Mouse (Mus musculus) heart, postnatal 10 days (tissue): ENCODE measurements around the gene Clec12b. TPM values are rescaled to one million over a fixed set of nuclear protein-coding genes. Genes with fewer than 3 reads are reported as not detected.
"Not testable (repeated sequence)": the region's sequence is repeated elsewhere in the genome, so short reads cannot be mapped to it uniquely, and the experiment has no call there.

ENCODE experiments used
- DNase-seq, 2 experiments: peaks; one replicate each; pipeline ENCODE4 v3.0.0; 2021
- intact Hi-C: fragments of 180-260 bp; cut with DNase I; formaldehyde crosslinking; loops from one replicate; pipeline ENCODE4 v1.15.1; 2025
- total RNA-seq, 2 experiments: library from RNA; stranded (reverse); gene quantifications; 2 replicates each; pipeline ENCODE4 v1.2.3; 2021

Clec12b gene
- total RNA-seq, 2 experiments from 2014 or later, result not detected

DNA sequence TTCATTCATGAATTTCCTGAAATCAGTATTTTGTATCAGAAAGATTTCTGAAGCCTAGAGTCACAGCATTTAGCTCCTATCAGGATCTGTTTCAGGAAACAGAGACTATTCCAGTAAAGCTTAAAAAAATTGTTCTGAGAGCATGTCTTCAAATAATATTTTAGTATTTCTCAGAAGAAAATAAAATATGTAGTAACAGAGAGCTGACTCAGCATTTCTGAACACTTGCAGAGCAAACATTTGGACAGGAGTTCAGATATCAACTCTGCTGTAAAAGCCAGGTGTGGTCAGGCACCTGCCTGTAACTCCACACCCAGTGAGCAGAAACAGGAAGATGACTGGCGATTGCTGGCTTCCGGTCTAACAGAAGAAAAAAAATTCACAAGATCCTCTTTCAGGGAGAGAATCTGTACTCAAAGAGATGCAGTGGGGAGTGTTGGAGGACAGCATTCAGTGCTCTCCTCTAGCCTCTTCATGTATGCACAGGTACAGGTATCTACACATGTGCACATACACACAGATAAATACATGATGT is 10.7 kb downstream of the Clec12b start:
- no peak for DNase-seq
- intact Hi-C loops, result no loop called here

DNA sequence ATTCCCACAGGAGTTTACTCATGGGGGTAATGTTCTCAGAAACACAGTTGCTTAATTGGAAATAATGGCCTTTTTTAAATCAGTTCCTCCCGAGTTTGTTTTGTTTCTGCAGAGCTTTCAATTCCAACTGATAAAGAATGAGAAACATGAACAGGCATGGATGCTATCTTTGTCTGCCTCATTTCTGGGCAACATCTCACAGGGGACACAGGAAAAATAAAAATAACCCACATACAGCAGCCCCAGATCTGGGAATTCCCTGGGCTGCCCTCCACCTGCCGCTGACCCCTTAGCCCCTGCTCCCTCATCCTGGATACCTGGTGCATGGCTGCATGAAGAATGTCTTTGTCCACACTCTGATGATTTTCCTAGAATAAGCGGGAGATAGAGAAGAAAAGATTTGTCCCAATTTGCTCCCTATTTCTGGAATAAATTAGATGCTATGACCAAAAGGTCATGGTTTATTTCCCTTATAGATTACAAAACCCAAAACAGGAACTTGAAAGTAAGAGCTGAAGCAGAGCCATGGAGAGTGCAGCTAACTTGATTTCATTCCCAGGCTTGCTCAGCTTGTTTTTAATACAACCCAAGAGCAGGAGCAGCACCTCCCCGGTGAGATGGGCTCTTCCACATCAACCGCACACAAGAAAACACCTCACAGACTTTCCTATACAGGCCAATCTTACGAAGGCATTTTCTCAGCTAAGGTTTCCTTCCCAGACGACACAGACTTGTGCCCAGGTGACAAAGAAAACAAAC is 16.1 kb downstream of the Clec12b start:
- no peak for DNase-seq
- intact Hi-C loops, result loop anchor here (5.0 kb wide), 1 partner anchor 37 kb away; the partner anchor contains the start of gene 4922502D21Rik

DNA sequence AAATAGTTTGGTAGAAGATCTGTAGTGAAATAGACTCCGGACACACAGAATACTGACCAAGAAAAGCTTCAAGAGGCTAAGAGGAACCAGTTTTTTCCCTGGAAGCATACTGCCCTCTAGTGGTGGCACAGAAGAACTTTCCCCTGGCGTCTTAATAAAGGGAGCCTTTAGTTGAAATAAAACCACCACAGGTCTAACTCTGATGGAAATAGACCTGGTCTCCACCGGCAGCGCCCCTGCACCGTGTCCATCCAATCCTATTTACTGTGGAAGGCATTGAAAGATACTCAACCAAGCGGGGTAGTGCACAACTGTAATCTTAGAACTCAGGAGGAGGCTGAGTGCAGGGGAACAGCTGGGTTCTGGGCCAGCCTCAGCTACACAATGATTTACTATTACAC is 19.7 kb downstream of the Clec12b start:
- intact Hi-C loops, result loop anchor here (2.0 to 5.0 kb wide), 2 partner anchors 34 to 511 kb away; partner anchors contain the start of gene 4922502D21Rik
- peak; percentile 55 to 73 for DNase-seq

DNA sequence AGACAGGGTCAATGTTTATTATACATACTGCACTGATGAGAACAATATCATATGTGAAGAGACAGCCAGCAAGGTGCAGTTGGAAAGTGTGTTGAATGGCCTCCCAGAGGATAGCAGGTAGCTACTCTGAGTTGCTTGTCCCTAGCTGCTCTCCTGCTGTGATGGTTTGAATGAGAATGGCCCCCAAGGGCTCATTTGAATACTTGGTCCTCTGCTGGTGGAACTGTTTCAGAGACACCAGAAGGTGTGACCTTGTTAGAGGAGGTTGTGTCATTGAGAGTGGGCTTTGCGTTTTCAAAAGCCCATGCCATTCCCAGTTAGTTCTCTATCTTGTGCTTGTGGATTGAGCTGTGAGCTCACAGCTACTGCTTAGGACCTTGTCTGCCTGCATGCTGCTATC is 21.7 kb downstream of the Clec12b start:
- no peak for DNase-seq
- intact Hi-C loops, result loop anchor here (1.0 to 5.0 kb wide), 2 partner anchors 101 to 277 kb away; no protein-coding TSS in a partner anchor

DNA sequence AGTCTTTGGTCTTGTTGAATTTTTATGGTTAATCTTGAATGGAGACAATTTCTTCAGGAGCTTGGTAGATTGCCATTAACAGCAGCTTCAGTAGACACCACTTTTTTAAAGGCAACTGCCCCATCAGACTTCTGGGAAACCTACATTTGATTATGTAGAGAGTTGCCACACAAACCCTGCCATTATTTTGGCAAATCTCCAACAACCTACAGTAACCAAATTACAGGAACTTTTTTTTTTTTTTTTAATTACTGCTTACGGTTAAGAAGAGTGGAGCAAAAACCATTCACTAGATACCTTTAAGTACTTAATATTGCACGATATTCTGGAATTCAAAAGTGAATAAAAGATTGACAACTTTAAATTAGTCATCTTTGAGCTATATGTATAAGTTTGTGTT is 26.2 kb downstream of the Clec12b start:
- intact Hi-C loops, result no loop called here
- no peak for DNase-seq

DNA sequence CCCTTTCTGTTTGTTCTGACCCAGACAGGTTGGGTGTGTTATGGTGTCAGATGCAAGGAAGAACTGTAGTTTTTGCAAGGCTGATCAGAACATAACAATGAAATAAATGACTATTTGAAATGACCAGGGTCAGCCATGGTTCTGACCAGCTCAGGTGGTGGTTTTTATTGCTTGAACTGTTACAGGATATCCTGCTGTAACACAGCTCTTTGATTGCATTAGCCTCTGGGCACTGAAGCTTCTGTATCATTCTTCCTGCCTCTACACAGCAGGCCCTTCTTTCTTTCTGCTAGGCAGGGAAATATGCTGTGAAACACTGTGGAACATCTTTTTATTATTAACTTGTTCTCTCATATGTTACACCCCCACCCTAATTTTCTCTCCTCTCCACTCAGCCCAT is 29.2 kb downstream of the Clec12b start:
- no peak for DNase-seq
- intact Hi-C loops, result no loop called here

DNA sequence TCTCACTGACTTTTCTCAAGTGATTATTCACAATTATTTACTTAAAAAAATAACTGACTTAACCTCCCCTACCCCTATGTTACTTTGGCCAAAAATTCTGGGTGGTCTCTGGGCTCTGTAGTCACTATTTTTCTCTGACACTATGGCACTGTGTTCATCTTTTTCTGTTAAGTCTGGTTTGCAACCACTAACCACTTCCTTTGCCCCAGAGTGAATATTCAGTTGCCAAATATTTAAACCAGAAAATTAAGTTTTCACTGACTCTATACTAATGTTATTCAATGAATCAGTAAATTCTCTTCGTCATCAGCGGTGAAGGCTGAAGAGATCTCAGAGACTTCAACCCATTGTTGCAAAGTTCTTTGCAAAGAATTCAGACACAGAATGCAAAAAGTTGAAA is 29.9 kb downstream of the Clec12b start:
- intact Hi-C loops, result no loop called here
- DNase-seq, result no peak

DNA sequence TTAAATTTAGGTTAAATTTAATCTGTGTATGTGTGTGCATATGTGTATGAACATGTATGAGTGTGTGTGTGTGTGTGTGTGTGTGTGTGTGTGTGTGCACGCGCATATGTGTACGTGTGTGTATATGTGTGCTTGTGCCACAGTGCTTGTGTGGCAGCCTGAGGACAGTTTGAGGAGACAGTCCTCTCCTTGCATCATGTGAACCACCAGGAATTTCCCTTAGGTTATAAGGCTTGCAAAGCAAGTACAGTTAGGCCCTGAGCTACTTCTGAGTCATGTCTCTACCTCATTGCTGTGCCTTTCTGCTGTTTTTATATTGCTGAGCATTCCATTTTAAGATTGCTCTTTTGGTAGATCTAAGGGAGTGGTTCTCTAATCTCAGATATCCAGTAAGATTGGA is 34.6 kb downstream of the Clec12b start:
- intact Hi-C loops, result no loop called here
- no peak for DNase-seq

DNA sequence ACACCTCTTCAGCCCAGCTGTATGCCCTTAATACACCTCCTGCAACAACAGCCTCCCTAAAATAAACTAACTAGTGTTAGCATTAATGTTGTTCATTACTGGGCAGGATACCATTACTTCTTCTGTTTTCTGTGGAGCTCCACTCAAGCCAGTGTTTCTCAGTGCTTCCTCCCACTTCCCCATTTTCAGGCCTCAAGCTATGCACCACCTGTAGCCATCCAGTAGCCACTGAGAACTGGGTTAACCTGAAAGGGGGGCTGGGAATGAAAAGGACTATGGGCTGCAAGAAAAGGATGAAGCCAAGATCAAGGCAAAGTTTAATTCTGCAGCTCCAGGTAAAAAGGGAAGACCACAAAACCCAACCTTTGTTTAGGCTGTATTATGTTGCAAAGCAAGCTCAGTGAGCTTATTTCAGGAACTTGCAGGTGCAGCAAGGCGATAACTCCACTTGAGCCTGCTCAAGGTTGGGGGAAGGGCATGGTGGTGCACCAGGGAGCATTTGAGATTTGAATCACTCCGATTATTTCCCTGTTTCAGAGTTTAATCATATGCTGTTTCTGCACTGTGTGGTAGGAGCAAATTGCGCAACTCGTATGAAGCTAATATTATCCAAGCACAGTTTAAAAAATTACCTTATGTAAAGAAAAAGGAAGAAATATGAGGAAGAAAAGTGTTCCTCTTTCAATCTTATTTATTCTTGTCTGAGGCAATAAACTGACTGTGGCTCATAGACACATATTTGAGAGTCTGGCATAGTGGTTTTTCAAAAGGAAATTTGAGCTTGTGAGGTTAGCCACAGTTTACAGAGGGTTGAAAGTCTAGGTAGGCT is 35.9 kb downstream of the Clec12b start:
- no peak for DNase-seq
- intact Hi-C loops, result no loop called here

DNA sequence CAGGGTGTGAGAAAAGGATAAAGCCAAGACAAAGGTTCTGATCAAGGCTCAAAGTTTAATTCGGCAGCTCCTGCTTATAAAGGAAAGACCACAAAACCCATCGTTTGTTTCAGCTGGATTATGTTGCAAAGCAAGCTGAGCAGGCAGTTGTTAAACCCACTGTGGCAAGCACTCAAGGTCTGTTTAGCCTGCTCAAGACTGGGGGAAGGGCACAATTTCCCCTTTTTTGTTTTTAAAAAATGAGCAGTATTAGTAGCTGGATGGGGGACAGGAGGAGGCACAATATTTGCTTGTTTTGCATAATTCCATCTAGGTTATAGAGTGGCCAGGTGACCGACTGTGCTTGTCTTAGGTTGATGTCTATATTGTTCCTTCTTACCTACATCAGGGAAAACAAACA is 41.3 kb downstream of the Clec12b start:
- intact Hi-C loops, result no loop called here
- DNase-seq, result no peak

DNA sequence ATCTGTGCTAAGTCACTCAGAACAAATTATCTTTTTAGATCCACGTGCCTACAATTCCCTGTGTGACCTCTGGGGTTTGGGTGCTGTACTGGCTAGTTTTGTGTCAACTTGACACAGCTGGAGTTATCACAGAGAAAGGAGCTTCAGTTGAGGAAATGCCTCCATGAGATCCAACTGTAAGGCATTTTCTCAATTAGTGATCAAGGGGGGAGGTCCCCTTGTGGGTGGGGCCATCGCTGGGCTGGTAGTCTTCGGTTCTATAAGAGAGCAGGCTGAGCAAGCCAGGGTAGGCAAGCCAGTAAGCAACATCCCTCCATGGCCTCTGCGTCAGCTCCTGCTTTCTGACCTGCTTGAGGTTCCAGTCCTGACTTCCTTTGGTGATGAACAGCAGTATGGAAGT is 43.3 kb downstream of the Clec12b start, which contains the start of gene Clec12a:
Gene Clec12a (plus strand): TSS at position 301 of the 400 bp plus-strand sequence.
- intact Hi-C loops, result not testable (repeated sequence)

DNA sequence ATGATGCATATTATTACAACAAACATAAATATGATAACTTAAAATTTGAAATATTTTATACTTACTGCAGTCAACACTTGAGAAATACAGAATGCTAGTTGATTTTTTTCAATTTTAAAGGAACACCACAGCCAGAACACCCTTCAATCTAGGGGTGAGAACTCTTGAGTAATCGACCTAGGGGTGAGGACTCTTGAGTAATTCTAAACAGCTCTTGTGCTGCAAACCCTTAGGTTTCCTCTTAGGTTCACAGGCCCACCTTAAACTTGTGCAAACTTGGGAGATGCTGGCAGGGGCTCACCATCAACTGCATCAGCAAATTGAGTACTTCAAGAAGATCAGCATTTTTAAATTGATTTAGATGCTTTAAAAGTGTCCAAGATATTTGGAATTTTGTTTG is 47.9 kb downstream of the Clec12b start:
- DNase-seq, result no peak
- intact Hi-C loops, result no loop called here

More for the DNA sequence above, 43.3 kb downstream of the Clec12b start, which contains the start of gene Clec12a:
- DNase-seq, result not testable (repeated sequence)

DNA sequence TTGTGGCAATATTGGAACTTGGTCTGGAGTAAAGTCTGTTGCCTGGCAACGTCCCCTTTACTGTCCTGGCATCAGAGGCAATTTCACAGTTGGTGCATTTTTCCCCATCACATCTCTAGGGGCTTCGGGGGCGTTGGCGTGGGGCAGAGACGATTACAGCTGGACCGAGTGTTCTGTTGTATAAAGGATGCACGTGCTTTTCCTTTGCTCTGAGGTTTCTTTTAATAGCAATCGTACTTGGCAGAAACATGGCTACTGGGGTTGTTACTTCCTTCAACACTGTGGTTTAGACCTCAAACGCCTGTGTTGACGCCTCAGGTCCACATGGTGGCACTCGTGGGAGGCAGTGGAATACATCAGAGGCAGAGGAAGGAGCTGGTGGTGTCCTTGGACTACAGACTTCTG is 52.0 kb downstream of the Clec12b start:
- intact Hi-C loops, result loop anchor here (5.0 kb wide), 1 partner anchor 34 kb away; no protein-coding TSS in a partner anchor
- peak; percentile 69 to 71 for DNase-seq

DNA sequence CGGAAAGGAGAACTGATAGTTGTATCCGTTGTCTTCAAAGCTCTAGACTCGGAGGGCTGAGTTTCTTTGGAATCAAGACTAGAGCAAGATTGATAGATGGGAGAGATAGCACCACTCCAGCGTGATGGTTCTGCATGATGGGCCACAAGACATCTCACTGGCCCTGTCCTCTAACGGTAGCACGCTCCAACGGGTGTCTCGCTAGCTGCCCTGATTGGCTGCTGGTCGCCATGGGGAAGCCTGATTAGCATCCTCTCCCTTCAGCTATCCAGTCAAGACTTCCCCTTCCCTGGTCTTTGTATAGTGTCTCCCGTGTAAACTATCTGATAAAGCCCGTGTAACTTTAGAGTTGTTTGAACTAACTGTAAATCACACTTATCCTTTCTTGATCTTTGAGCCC is 54.1 kb downstream of the Clec12b start, which contains the start of gene 4922502D21Rik:
Gene 4922502D21Rik (minus strand): TSS at position 187 of the 400 bp plus-strand sequence.
- DNase-seq, result no peak
- intact Hi-C loops, result loop anchor here (5.0 kb wide), 1 partner anchor 36 kb away; no protein-coding TSS in a partner anchor

DNA sequence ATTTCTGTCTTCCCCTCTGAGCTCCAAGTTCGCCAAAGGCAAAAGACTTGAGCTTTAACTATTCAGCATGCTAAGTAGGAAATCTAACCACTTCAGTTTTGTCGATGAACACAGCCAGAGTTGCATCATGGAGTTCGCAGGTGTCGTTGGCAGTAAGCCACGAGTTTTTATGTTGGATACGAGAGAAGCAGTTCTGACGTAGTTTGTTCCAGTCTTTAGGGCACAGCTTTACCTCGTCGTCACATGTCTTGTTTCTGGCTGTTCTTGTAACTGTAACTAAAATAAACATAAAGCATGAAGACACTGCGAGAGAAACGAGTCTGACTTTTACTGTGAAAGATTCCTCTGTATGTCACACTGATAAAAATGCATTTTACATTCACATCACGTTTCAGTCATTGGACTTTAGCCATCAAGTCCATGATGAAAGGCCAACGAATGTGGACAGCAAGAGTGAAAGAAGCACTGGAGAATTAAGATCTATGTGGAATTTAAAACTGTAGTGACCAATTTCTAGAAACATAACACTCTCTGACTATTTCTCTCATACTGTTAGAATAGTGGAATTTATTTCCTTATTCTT is 59.0 kb downstream of the Clec12b start:
- DNase-seq, result no peak
- intact Hi-C loops, result no loop called here

DNA sequence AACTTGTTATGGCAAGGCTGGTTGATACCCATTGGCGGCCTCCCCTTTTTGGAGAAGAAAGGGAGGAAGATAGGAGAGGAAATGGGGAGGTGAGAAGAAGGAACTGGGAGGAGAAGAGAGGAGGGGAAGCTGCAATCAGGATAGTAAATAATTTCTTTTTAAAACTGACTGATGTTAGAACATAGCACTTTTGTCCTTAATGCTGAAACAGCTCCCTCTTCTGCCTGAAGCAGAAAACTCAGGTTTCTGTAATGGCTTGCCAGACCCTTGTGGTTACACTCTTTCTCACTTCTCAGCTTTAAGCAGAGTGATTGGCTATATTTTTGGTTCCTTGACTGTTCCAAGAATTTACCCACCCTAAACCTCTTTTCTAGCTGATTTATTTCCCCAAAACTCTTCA is 59.7 kb downstream of the Clec12b start:
- DNase-seq, result no peak
- intact Hi-C loops, result no loop called here

Other genes starting within 250 kb of the Clec12b start
- 10 to 100 TPM; 28.8 to 38.7 TPM for gene Clec2d, start 205.3 kb downstream of the Clec12b start, total RNA-seq
- under 1 TPM in 1 of 2 experiments, not detected in 1; 0.67 TPM for gene Cd69, start 110.4 kb downstream of the Clec12b start, total RNA-seq
- not detected for gene 4922502D21Rik, start 54.1 kb downstream of the Clec12b start, total RNA-seq
- under 1 TPM; 0.19 to 0.74 TPM for gene Clec12a, start 43.2 kb downstream of the Clec12b start, total RNA-seq
- gene Clec1b, start 11.4 kb upstream of the Clec12b start, total RNA-seq, result 1 to 10 TPM in 1 of 2 experiments, under 1 TPM in 1; 0.97 to 1.4 TPM
- gene Clec9a, start 23.0 kb upstream of the Clec12b start, total RNA-seq, result under 1 TPM; 0.19 to 0.47 TPM
- 10 to 100 TPM; 16.3 to 16.7 TPM for gene Clec1a, start 66.1 kb upstream of the Clec12b start, total RNA-seq
- under 1 TPM; 0.07 to 0.17 TPM for gene Olr1, start 121.3 kb upstream of the Clec12b start, total RNA-seq
- not detected for gene Tmem52b, start 126.7 kb upstream of the Clec12b start, total RNA-seq
- gene Gabarapl1, start 147.3 kb upstream of the Clec12b start, total RNA-seq, result 10 to 100 TPM; 62.1 to 72.6 TPM
- not detected for gene Klre1, start 192.0 kb upstream of the Clec12b start, total RNA-seq
- not detected for gene Klrd1, start 205.9 kb upstream of the Clec12b start, total RNA-seq
- gene Klrk1, start 238.0 kb upstream of the Clec12b start, total RNA-seq, result not detected